Mouse (Mus musculus) stomach, postnatal 0 days (tissue): ENCODE results near the gene Dnajc15.

Source experiments
- CTCF ChIP-seq: IDR thresholded peaks from 2 replicates; pipeline ENCODE4 v1.5.1; 2016; ENCODE audit warnings: antibody characterized with exemption, low read depth, mild to moderate bottlenecking, moderate library complexity
- EP300 ChIP-seq: optimal IDR thresholded peaks from 2 replicates; pipeline ENCODE3; 2016; ENCODE audit warnings: antibody characterized with exemption

DNA sequence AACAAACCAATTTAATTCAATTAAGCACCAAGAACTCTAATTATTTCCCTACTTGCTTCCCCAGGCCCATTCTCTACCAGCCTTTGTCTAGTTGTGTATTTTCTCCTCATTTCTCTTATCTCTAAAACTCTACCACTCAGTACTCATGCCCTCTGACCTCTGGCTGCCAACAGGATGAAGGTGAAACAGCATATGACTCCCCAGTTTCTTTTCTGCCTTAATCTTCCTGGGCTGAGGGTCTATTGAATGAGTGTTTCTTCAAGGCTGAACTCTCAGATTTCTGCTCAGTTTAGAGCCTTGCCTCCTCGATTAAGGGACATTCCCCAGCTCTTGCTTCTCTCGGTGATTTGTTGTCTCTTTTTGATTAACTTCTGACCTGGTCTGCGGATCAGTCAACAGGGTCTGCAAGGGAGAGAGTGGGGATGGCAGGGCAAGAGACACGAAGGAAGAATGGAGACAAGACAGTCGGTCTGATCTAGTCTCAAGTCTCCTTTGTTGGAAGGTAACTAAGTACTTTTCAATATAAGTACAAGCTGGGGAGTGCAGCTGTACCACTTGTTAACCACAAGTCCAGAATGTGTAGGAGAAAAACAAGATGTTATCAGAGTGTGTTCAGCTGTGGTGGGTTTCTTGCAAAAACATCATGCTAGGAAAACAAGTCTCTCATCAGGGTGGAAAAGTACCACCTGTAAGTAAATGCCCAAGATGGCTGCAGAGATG, 13.9 kb downstream of the Dnajc15 start:
- TF ChIP-seq CTCF: no peak
- no peak for TF ChIP-seq EP300
